Mouse (Mus musculus) brain, embryonic 14.5 days (tissue): ENCODE data around the gene Ahcyl1.

Experiments
- CTCF ChIP-seq: fragments of 200-500 bp; IDR thresholded peaks from 2 replicates; pipeline ENCODE4 v1.5.1; 2012; ENCODE audit warnings: inconsistent platforms, mild to moderate bottlenecking, moderate library complexity, borderline replicate concordance; ENCODE audit not compliant: insufficient read depth, insufficient read length; ENCODE audit errors: extremely low read depth
- POLR2A ChIP-seq: fragments of 200-500 bp; IDR thresholded peaks from 2 replicates; pipeline ENCODE4 v1.6.1; 2012; ENCODE audit warnings: mild to moderate bottlenecking, inconsistent platforms, borderline replicate concordance; ENCODE audit not compliant: poor library complexity, insufficient read depth, insufficient read length, severe bottlenecking; ENCODE audit errors: extremely low read depth

DNA sequence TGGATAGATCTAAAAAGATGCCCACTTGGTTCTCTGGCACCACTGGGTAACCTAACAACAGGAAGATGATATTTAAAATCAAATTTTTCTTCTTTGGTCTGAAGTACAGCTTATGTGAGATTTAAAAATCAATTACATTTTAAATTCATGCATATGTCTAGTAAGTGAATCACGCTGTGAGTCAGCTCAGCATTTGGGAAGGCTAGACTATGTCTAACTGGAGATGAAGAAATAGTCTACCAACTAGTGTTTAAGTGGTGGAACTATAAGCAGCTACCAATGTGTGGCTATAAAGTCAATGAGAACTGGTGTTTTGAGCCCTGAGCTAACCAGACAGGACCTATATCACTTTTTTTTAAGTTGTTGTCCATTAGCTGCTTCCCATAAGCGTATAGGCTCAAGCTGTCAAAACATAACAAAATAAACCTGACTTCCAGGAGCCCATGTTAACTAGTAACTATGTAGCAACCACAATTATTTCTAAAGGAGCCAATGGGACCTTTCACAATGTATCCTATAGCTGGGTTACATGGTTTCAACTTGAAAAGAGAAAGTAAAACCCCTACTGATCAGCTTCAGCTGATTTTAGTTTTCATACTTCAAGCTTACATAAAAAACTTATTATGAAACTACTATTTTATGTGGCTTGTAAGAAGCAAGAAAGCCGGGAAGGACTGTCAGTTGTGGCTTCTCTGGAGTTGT, 9.9 kb downstream of the Ahcyl1 start:
- TF ChIP-seq CTCF (no peak), POLR2A (no peak)
